Mouse (Mus musculus): ENCODE results near the gene Thada.

Gene Thada

DNA sequence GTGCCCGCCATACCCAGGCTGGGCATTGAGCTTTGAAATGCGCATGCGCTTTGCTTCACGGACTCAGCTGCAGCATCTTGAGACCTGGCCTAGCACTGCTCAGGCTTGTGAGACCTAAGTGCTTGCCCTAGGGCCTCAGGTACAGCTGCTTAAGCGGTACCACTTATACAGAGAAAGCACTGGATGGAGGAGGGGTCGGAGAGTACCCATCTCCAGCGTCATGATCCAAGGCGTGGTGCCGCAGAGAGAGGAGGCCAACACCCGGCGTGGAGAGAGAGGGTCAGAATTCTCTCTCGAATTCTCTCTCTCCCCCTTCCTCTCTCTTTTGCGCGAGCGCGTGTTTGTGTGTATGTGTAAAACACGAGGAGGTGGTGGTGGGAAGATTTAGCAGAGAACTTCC is 290.8 kb downstream of the Thada start:
- peak in 1 of 2 experiments; percentile 4 for DNase-seq (ENCODE audit: inconsistent age in 2 of 2, low spot score in 1 of 2)

DNA sequence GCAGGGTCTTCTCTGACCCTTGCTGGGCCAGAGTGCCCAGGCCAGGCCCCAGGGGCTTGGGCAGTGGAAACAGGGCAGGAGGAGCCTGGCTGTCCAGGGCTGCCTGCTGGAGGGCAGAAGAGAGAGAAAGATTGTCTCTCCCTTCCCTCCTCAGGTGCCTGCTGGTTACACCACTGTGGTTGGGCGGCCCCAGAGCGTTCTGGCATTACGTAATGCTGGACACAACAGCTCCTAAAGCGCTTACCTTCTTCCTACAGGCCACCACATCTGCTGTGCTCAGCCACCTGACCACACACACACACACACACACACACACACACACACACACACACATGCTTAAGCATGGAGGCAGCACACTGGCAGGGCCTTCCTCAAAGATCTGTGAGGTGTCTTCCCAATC is 298.6 kb downstream of the Thada start:
- DNase-seq (ENCODE audit: inconsistent age in 2 of 2, low spot score in 1 of 2), result peak in 1 of 2 experiments; percentile 1

DNA sequence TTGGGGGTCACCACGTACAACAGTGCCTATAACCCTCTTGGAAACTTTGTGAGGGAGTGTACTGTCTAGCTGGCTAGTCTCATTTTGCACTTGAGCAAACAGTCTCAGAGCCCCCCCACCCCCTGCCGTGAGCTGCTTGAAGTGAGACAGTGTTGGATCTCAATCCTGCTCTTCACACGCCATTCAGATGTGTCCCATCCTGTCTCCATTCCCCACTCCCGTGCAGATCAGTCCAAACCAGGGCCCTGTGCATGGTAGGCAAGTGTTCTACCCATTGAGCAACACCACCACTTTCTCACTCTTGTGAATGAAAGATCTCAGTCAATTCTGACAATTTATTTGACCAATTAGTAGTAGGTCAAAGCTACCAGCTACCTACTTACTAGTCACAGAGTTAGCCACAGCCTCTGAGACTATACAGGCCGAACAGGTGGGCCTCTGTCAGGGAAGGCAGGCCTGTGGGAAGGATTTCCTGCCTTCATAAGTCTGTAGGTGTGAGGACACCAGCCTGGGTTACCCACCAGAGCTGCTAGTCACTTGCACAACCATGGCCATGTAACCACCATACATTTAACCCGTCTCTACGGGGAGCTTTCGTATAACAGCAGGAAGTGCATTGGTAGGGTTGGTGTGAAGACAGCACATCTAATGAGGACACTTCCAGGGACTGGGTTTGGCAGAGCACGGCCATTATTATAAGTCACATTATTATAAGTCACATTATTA is 299.7 kb downstream of the Thada start:
- DNase-seq (ENCODE audit: inconsistent age in 2 of 2, low spot score in 1 of 2), result peak; percentile 2 to 16

DNA sequence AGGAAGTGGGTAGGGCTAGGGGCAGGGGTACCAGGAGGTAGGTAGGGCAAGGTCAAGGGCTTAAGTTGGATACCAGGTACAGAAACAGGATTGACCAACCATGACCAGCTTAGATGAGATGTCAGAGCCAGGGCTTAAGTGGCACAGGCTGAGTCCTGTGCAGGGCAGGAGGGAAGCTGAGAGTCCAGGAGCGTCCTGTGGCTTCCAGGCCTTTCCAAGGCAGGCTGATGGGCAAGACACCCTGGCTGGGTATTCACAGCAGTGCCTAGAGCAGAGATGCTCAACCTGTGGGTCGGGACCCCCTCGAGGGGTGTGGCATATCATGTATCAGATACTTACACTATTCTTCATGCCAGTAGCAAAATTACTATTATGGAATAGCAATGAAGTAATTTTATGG is 300.3 kb downstream of the Thada start:
- DNase-seq (ENCODE audit: inconsistent age in 2 of 2, low spot score in 1 of 2), result peak in 1 of 2 experiments; percentile 0

DNA sequence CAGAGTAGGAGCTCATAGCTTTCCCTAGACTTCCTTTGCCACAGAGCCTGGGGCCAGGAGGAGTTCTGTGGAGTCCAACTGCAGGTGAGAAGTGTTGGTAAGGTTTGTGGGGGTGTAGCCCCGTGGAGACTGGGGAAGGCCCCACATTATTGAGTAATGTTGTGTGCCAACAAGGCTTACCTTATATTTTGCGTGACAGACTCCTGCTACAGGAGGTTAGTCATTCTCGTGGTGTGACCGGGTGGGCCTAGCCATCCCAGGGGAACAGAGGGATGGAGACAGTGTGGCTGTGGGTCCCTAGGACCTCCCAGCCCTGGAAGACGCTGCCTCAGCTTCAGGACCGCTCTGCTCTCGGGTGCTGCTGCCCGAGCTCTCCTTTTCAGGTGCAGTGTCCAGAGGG is 301.9 kb downstream of the Thada start:
- peak in 1 of 2 experiments; percentile 2 for DNase-seq (ENCODE audit: inconsistent age in 2 of 2, low spot score in 1 of 2)

DNA sequence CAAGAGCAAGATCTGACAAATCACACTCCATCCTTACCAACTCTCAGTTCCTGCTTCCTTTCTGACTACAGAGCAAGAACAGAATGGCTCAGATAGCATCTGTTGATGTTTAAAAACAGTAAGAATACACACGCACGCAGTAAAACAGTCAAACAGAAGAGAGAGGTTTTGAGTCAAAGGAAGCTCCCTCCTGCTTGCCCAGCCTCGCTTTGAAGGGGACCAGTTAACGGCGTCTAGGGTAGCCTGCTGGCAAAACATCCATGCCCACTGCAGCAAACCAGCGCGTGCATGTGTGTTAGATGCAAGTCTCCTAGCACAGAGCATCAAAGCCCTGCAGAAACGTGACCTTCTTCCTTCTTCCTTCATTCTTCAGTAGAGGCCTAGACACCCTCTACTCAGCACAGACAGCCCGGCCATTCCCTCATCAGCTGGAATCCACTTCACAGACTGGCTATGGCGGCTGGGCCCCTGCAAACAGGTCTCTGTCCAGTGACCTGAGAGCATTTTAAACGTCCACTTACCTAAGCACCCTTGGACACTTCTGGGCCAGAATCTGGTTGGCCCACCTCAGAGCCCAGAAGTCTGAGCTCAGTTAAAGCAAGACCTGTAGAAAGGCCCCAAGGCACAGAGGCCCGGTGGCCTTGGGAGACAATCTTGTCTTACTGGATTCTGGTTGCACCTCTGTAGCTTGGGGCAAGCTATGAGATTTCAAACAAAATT is 302.8 kb downstream of the Thada start:
- peak in 1 of 2 experiments; percentile 1 for DNase-seq (ENCODE audit: inconsistent age in 2 of 2, low spot score in 1 of 2)

DNA sequence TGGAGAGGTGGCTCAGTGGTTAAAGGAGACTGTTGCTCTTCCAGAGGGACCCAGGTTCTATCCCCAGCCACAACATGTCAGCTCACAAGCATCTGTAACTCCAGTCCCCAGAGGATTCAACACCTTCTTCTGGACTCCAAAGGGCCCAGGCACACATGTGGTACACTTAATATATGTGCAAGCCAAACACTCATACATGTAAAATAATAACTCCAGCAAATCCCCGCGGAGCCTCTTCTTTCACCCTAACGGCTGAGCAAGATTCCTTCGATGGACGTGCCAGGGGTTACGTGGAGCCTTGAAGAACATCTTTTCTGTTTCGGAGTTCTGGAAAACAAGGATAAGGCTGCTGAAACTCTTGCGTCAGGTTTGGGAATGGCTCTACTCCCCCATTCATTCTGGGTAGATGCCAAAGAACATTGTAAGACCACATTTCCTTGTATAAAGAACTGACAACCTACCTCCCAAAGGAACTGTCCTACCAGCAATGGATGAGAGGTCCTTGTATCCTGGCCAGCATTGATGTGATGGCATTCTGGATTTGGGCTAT is 303.7 kb downstream of the Thada start:
- DNase-seq (ENCODE audit: inconsistent age in 2 of 2, low spot score in 1 of 2), result peak in 1 of 2 experiments; percentile 2

DNA sequence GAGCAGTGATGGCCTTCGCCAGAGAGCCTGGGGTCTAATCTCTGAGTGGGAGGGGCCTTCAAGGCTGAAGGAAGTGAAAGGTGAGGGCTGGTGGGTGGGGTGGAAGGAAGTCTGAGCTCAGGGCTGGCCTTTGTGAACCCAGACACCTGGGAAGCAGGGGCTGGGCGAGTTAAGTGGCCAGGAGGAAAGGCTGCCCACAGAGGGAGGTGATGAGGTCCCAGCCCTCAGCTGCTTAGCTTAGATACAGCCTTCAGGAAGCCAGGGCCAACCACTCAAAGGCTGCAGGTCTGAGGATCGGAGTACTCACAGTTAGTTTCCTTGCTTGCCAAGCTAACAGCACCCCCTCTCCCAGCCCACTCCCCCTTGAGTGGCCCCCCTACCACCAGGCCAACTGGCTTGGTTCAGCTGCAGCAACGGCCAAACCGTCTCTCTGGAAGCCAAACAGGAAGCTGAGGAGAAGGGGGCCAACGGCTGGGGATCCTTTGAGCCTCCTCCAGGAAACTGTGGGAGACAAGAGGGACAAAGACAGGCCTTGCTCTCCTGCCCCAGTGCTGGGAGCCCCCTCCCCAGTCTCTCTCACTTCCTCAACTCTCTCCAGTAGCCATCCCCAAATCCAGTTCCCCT is 304.7 kb downstream of the Thada start:
- peak in 1 of 2 experiments; percentile 5 for DNase-seq (ENCODE audit: inconsistent age in 2 of 2, low spot score in 1 of 2)

DNA sequence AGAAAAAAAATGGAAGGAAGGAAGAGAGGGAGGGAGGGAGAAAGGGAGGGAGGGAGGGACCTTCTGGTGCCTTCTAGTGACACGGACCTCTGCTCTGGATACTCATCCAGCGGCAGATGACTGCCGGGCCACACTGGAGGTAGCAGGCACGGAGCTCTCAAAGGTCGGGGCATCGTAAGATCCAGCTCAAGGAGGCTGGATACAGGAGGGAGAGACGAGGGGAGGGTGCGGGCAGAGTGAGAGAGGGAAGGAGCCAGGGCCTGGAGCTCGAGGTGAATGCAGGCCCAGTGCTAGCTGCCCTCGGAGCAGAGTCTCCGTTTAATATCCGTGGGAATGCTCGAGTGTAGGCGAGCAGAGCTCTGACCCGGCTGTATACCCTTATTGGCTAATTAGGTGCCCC is 307.1 kb downstream of the Thada start:
- DNase-seq (ENCODE audit: inconsistent age in 2 of 2, low spot score in 1 of 2), result no peak

DNA sequence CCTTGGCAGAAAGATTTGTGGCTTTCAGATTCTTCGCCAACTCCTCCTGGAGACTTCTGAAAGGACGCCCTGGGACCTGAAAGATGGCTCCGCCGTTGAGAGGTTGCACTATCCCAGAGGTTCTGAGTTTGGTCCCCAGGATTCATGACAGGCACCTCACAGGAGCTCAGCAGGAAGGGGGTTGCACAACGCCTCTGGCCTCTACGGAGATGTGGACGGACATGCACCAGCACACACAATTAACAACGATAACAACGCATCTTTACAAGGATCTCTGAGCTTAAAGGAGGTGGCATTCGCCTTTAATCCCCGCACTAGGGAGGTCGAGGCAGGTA is 307.6 kb downstream of the Thada start:
- no peak for DNase-seq (ENCODE audit: inconsistent age in 2 of 2, low spot score in 1 of 2)

DNA sequence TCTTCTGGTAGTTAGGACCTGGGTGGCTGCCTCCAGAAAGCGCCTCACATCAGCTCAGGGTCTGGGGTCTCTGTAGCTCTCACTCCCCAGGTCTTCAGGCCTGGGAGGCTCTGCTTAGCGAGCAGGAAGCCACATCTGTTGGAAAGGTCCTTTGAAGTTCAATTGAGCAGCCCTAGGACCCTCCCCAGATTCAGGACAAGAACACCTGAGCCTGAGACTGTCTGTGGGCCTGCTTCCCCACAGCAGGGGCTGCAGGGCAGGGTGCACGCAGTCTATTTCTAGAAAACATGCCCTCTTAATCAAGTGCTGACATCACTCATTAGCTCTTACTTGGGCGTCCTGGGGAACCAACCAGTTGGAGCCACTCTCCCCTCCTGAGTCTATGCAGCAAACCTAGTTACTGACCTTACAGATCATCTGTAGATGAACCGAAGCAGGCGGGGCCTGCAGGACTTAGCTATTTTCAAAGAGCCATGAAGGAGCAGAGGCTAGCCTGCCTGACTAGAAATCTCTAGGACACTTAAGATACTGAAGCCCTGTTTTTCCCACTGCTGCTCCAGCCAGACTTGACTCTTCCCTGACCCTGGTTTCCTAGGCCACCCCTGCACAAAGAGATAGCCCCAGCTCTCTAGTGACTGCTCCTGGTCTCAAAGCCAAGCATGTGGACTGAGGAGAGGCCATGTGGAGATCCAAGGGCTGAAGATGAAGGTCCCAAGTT is 308.1 kb downstream of the Thada start:
- DNase-seq (ENCODE audit: inconsistent age in 2 of 2, low spot score in 1 of 2), result no peak

DNA sequence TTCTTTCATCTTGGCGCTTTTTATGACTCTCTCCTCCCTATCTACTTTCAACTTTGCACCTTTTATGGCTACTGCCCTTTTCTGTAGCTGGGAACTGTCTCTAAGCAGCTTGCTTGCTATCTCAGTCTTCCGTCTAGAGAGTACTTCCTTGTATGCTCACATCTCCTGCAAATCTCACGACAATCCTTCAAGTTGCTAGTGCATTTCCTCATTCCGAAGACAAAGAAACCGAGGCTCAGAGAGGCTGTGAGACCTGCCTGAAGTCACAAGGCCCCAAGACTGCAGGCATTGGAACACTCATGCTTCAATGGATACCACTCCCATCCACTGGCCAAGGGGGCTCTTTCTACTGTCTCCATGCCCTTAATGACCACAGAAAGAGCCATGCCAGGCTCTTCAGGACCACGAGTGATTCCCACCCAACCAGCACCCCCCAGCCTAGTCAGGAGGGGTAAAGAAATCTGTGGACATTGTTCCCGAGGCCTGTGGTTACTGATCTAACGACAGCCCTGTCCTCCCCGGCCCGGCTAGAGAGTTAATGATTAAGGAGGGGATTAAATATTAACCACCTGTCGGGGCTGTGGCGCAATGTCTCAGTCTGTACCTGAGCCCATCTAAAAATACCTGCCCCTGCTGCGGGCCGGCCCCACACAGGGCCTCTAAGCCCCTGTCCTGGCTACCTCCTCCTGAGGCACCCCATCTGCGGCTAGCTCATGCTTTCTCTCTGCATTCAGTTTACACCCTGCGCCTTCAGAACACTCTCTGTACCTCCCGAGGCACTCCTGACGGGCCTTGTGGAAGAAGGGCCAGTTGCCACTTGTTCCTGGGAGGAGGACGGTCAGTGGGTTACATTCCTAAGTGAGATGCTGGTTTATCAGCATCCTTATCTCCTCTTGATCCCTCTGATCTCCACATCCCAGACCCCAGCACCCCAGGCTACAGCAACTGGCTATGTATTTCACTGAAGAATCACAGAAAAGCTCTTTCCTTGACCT is 309.0 kb downstream of the Thada start:
- DNase-seq (ENCODE audit: inconsistent age in 2 of 2, low spot score in 1 of 2), result no peak

DNA sequence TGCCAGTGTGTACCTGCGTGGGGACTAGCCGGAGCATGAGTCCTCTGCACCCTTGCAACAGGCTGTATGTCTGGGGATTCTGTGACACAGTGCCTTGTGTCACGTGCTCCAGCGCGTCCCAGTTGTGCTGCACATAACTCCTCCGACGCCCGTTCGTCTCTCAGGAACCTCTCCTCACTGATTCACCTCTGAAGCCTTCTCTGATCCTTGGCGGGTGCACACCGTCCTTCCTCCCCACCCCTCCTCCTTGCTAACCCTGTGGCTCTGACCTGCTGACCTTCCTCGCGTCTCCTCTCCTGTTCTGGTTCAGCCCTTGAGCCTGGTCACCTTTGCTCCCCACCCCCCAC is 309.8 kb downstream of the Thada start:
- no peak for DNase-seq (ENCODE audit: inconsistent age in 2 of 2, low spot score in 1 of 2)

DNA sequence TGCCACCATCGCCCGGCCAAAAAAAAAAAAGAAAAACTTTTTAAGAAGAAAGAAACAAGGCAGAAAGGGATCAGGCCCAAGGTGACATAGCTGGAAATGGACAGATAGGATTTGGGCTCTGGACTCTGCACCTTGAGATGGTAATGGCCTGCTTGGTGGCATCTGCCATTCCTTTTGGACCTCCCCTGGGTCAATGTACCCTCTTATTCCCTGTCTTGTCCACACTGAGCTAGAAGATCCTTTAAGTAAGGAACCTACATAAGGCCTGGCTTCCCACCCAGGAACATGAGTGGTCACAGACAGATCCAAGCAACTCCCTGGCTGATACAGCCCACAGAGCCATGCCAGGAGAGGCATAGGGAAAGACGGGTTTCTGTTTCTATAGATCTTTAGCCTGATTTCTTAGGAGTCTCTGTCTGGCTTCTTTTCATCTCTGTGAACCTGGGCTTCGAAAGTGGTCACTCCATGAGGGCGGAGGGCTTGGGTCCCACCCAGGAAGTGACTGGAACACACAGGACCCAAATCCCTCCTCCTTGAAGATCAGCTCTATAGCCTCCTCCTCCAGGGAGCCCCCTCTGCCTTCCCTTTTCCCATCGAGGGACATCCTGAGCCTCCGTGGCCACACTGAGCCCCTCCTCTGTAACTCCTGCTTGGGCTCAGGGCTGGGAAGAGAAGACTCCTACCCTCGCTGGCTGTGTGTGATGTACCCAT is 310.3 kb downstream of the Thada start:
- DNase-seq (ENCODE audit: inconsistent age in 2 of 2, low spot score in 1 of 2), result no peak

DNA sequence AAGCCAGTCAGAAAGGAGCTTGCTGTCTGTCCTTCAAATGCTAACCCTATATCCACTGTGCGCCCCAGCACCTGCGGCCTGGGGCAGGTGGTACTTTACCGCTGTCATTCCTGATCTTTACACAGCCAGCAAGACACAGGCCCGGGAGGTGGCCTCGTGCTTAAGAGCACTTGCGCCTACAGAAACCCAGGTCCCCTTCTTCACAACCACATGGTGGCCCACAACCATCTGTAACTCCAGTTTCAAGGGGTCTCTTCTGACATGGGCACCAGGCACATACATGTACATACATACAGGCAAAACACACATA is 311.0 kb downstream of the Thada start:
- no peak for DNase-seq (ENCODE audit: inconsistent age in 2 of 2, low spot score in 1 of 2)

DNA sequence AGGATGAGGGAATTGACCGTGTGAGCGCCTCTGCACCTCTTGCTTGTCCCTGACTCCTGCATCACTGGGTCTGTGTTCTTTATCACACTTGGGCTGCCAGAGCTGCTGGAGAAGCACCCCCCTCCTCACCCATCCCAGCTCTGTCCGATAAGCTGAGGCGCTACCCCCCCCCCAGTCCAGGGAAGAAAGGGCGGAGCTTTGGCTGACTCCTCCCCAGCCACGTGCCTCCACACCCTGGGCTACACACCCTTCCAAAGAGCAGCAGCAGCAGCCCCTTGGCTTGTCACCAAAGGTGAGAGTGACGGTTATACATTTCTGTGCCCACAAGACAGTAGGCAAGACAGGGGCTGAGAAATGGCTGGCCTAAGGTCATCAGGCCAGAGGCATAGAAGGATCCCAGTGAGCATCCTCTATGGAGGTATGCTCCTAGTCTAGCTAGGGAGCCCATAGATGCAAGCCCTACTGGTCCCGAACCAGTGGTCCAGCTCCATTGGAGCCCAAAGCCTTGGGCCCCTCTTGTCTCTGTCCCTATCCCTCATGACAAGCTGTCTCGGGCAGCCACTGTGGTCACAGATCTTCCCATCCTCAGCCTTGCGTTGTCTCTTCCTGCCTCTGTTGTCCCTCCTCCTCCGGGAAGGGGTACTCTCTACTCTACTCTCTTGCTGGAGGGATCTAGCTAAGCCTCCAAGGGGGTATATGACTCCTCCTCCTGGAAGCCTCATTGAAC is 311.5 kb downstream of the Thada start:
- no peak for DNase-seq (ENCODE audit: inconsistent age in 2 of 2, low spot score in 1 of 2)

DNA sequence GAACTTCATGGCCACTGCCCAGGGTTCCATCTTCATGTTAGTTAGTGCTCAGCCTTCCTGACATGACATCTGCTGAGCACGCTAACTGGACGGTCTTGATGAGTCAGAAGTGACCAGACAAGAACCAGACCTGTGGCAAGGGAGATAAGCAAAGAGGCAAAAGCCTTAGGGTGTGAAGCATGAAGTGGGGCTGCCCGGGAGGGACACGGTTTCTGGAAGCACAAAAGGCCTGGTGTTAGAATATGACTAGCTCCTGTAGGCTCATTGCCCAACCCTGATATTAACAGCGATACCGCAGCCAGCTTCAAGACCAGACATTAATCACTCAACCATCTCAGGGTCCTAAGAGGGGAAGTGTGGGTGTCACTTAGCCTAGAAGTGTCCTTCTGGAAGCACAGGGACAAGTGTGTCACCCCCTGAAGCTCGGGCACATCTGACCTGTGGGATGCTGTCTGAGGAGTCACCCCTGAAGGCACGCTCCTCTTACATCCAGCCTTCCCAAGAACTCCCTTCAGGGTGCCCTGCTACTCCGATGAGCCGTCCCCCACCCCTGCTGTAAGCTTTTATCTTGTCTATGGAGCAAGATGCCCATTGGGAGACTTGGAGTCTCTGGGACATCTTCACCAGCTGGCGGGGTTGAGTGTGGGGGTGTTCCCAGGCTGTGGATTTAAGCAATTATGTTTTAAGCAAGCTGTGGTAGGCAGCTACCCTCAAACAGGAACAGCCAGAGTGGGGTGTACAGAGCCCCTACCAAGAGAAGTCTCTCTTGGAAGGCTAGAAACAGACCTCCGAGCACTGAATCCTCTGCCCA is 312.8 kb downstream of the Thada start:
- peak; percentile 38 to 72 for DNase-seq (ENCODE audit: inconsistent age in 2 of 2, low spot score in 1 of 2)
